Mouse (Mus musculus) kidney, embryonic 14.5 days (tissue): ENCODE measurements at regions not wholly inside any gene's neighbourhood (a gene's known extent, or its start where the extent isn't known, plus 50 kb on each side); places are given as distances from the start of the nearest gene placed in this dataset.

Experiments used
- ATAC-seq: fragments of 200-750 bp; cut with Nextera tagmentation; 2 replicates; pipeline ENCODE4 v1.8.0; 2017; ENCODE audit warnings: moderate number of reproducible peaks, mild to moderate bottlenecking, moderate TSS enrichment, moderate library complexity; ENCODE audit not compliant: low FRiP score, low TSS enrichment
- H3K27ac ChIP-seq: fragments of 300-500 bp; sonication (generic); 2 replicates; pipeline ENCODE4 v1.5.1; 2014; ENCODE audit warnings: low read depth, mild to moderate bottlenecking, low read length, moderate library complexity, mixed read lengths
- H3K27me3 ChIP-seq: fragments of 300-500 bp; sonication (generic); 2 replicates; pipeline ENCODE4 v1.6.1; 2014; ENCODE audit warnings: mild to moderate bottlenecking, low read length; ENCODE audit not compliant: control insufficient read depth, insufficient read depth
- H3K36me3 ChIP-seq: fragments of 300-500 bp; sonication (generic); 2 replicates; pipeline ENCODE4 v1.6.1; 2014; ENCODE audit warnings: low read length, mixed read lengths; ENCODE audit not compliant: control insufficient read depth, insufficient read depth
- H3K4me1 ChIP-seq: fragments of 300-500 bp; sonication (generic); 2 replicates; pipeline ENCODE4 v1.6.1; 2014; ENCODE audit warnings: low read length, mixed read lengths; ENCODE audit not compliant: control insufficient read depth, insufficient read depth
- H3K4me2 ChIP-seq: fragments of 300-500 bp; sonication (generic); replicated peaks from 2 replicates; pipeline ENCODE4 v1.6.1; 2014; ENCODE audit warnings: low read depth, mild to moderate bottlenecking, low read length
- H3K4me3 ChIP-seq: fragments of 300-500 bp; sonication (generic); 2 replicates; pipeline ENCODE4 v1.5.1; 2014; ENCODE audit warnings: mild to moderate bottlenecking, low read length
- H3K9ac ChIP-seq: fragments of 300-500 bp; sonication (generic); 2 replicates; pipeline ENCODE4 v1.6.1; 2014; ENCODE audit warnings: low read depth, mild to moderate bottlenecking, low read length, moderate library complexity
- H3K9me3 ChIP-seq: fragments of 300-500 bp; sonication (generic); 2 replicates; pipeline ENCODE4 v1.6.1; 2016; ENCODE audit warnings: low read length; ENCODE audit not compliant: control insufficient read depth
- WGBS: fragments of 180-500 bp; shearing (Covaris S2); extraction: QIAGEN DNeasy Blood & Tissue Kit; methylation state at CpG from one replicate; pipeline ENCODE4 v1.1.7; 2014; 5-methylcytosine and 5-hydroxymethylcytosine counted together

DNA sequence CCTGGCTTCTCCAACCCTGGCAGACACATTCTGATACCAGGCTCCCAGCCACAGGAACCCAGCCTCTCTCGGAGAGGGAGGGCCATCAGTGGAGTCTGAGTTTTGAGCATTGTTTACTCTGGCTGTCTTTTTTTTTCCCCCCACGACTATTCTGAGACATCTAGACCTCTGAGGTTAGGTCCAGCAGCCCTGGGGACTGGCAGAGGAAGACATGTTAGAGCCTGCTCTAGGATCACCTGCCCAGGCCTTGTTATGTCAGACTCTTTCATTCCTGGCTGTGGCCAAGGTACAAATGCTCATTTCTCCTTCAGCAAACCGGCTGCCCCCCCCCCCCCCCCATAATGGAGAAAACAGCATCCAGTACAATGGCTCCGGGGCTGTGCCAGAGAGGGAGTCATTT is 291.4 kb downstream of the CK137956 start:
- H3K27me3 ChIP-seq = no peaks in the 10 kb centered on the region
- H3K4me2 ChIP-seq = no peak overlapping the region
- H3K27ac ChIP-seq = no peak overlapping the region
- H3K4me1 ChIP-seq = peaks cover 6% of the 10 kb centered on the region; the same call in 1 of the 2 replicates
- no peak for ATAC-seq
- no peak overlapping the region for H3K9ac ChIP-seq
- no peak overlapping the region for H3K4me3 ChIP-seq
- H3K9me3 ChIP-seq = no peaks in the 10 kb centered on the region
- 33% methylated on average over 4 of the region's 4 CpGs for WGBS
- H3K36me3 ChIP-seq = no peaks in the 10 kb centered on the region

GRCm38 (mm10) chr4:127678437-127678836 is 292.3 kb downstream of the CK137956 start:
- no peak for ATAC-seq
- H3K4me3 ChIP-seq = no peak overlapping the region
- no peaks in the 10 kb centered on the region for H3K27me3 ChIP-seq
- H3K9me3 ChIP-seq = no peaks in the 10 kb centered on the region
- WGBS = 60% methylated on average over 5 of the region's 5 CpGs
- H3K27ac ChIP-seq = no peak overlapping the region
- H3K4me2 ChIP-seq = no peak overlapping the region
- H3K9ac ChIP-seq = no peak overlapping the region
- peaks cover 6% of the 10 kb centered on the region; the same call in 1 of the 2 replicates for H3K4me1 ChIP-seq
- H3K36me3 ChIP-seq = no peaks in the 10 kb centered on the region

GRCm38 (mm10) chr4:127675745-127676315 is 294.9 kb downstream of the CK137956 start:
- no peak overlapping the region for H3K4me3 ChIP-seq
- no peaks in the 10 kb centered on the region for H3K27me3 ChIP-seq
- H3K27ac ChIP-seq = no peak overlapping the region
- 9% methylated on average over 16 of the region's 16 CpGs for WGBS
- H3K4me2 ChIP-seq = 0 out of 2 replicates have a peak overlapping the region, but pooled peaks have one; percentile 19
- peaks cover 6% of the 10 kb centered on the region; the same call in 1 of the 2 replicates for H3K4me1 ChIP-seq
- H3K9ac ChIP-seq = no peak overlapping the region
- H3K36me3 ChIP-seq = no peaks in the 10 kb centered on the region
- H3K9me3 ChIP-seq = no peaks in the 10 kb centered on the region
- ATAC-seq = no peak

GRCm38 (mm10) chr4:127659950-127660349 is 302.0 kb upstream of the Gjb5 start:
- no peaks in the 10 kb centered on the region for H3K9me3 ChIP-seq
- no peak overlapping the region for H3K27ac ChIP-seq
- no peaks in the 10 kb centered on the region for H3K36me3 ChIP-seq
- H3K27me3 ChIP-seq = no peaks in the 10 kb centered on the region
- no peak overlapping the region for H3K4me3 ChIP-seq
- H3K4me1 ChIP-seq = no peaks in the 10 kb centered on the region
- H3K4me2 ChIP-seq = no peak overlapping the region
- WGBS = 83% methylated on average over 1 of the region's 1 CpGs
- no peak overlapping the region for H3K9ac ChIP-seq
- ATAC-seq = no peak

GRCm38 (mm10) chr4:127651601-127652000 is 293.6 kb upstream of the Gjb5 start:
- Histone ChIP-seq H3K27ac (no peak overlapping the region), H3K27me3 (no peaks in the 10 kb centered on the region), H3K9me3 (no peaks in the 10 kb centered on the region), H3K9ac (no peak overlapping the region), H3K36me3 (no peaks in the 10 kb centered on the region), H3K4me3 (no peak overlapping the region), H3K4me1 (peaks cover 3% of the 10 kb centered on the region; the same call in 1 of the 2 replicates), H3K4me2 (no peak overlapping the region)
- 84% methylated on average over 5 of the region's 5 CpGs for WGBS
- no peak for ATAC-seq

DNA sequence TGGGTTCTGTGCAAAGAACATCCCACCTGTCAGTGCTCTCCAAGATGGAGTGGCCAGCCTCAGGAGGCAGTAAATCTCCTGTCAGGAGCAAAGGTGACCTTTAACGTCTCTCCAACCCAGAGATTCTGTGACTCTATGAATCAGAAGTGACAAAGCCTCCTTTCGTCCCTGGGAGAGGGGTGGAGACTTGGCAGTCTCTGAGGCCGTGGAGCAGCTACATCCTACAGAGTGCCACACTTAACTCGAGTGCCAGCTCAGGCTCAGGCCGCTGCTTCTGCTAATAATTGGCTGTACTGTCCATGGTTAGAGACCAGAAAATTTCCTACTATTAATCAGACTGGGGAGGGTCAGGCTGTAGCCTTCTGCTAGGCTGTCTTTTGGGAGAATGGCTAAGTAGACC is 290.0 kb upstream of the Gjb5 start:
- 0 out of 2 replicates have a peak, but pooled peaks have one; percentile 28 for ATAC-seq
- H3K36me3 ChIP-seq = no peaks in the 10 kb centered on the region
- no peaks in the 10 kb centered on the region for H3K9me3 ChIP-seq
- H3K9ac ChIP-seq = no peak overlapping the region
- H3K4me3 ChIP-seq = no peak overlapping the region
- H3K4me2 ChIP-seq = no peak overlapping the region
- no peaks in the 10 kb centered on the region for H3K27me3 ChIP-seq
- no peak overlapping the region for H3K27ac ChIP-seq
- peaks cover 3% of the 10 kb centered on the region; the same call in 1 of the 2 replicates for H3K4me1 ChIP-seq
- WGBS = 31% methylated on average over 5 of the region's 5 CpGs

DNA sequence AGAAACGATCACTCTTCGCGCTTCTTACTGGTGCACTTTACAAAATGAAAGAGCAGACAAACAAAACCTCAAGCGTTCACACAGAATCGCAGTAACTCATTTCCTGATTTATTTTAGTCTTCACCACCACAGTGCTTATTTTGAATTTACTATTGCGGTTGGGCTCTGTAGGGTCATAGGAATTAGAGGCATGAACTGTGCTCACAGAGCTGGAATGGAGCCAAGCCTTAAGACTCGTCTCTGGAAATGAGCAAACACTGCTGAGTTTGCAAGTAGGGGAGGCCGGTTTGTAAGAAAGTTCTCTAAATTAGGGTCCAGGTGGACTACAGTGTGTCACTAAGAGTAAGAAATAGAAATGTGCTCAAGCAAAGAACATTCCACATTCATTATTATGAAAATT is 289.2 kb upstream of the Gjb5 start:
- 61% methylated on average over 8 of the region's 8 CpGs for WGBS
- ATAC-seq = peak; percentile 72; the same call in 1 of the 2 replicates
- H3K9ac ChIP-seq = no peak overlapping the region
- H3K27me3 ChIP-seq = no peaks in the 10 kb centered on the region
- H3K4me1 ChIP-seq = peaks cover 3% of the 10 kb centered on the region; the same call in 1 of the 2 replicates
- H3K27ac ChIP-seq = no peak overlapping the region
- H3K36me3 ChIP-seq = no peaks in the 10 kb centered on the region
- H3K4me2 ChIP-seq = no peak overlapping the region
- no peak overlapping the region for H3K4me3 ChIP-seq
- H3K9me3 ChIP-seq = no peaks in the 10 kb centered on the region

DNA sequence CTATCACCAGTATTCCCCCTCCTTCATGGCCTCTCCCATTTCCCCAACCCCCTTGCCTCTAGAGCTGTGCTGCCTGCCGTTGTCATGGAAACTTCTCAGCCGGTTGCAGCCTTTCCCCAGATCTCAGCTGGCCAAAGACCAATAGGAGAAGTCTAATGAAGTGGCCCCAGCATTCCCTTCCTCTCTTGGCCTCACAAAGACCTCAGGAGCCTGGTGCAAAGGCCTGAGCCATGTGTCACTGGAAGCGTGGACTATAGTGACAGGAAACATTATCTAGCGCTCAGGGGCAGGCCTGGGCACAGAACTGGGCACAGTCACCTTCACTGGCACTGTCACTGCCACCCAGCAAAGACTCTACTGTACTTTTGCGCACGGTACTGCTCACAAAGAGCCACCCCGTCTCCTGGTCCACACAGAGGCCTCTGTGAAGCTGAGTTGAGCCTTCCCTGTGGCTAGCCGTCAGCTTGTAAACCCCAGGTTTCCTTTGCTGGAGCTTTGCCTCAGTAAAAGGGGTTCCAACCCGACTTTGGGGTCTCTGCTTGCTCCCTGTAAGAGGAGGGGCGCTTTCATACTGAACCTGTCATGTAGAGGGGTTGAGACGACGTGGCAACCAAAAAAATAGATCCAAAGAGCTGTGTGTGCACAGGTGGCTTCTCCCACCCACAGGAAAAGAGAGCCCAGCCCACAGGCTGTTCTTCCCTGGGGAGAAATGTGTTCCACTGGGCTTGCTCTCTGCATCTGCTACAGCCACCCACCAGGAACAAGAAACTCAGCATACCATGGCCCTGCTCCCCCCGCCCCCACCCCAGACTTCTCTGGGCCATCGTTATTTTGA is 282.5 kb upstream of the Gjb5 start:
- Histone ChIP-seq H3K4me1 (peaks cover 6% of the 10 kb centered on the region), H3K4me2 (no peak overlapping the region), H3K36me3 (no peaks in the 10 kb centered on the region), H3K27me3 (no peaks in the 10 kb centered on the region), H3K27ac (no peak overlapping the region), H3K4me3 (no peak overlapping the region), H3K9ac (no peak overlapping the region), H3K9me3 (no peaks in the 10 kb centered on the region)
- ATAC-seq = peak; percentile 78; the same call in 1 of the 2 replicates
- 54% methylated on average over 14 of the region's 14 CpGs for WGBS

DNA sequence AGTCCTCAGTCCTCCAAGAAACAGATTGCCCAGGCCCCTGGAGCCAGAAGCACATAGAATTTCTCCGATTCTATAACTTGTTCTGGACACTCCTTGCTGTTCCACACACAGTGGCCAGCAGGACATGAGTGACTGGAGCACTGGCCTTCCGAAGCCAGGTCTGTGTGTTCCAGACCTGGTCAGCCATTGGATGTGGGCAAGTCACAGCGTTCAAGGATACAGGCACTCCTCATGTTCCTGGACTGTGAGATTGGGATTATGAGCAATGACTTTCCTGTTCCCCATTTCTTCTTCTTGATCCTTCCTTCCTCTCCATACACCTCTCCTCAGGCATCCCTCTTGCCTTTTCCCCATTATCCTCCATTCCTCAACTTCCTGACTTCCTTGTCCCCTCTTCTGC is 281.8 kb upstream of the Gjb5 start:
- 84% methylated on average over 3 of the region's 3 CpGs for WGBS
- Histone ChIP-seq H3K27ac (no peak overlapping the region), H3K9me3 (no peaks in the 10 kb centered on the region), H3K4me1 (peaks cover 6% of the 10 kb centered on the region), H3K4me2 (no peak overlapping the region), H3K9ac (no peak overlapping the region), H3K4me3 (no peak overlapping the region), H3K36me3 (no peaks in the 10 kb centered on the region), H3K27me3 (no peaks in the 10 kb centered on the region)
- no peak; the same call in 1 of the 2 replicates for ATAC-seq
